Mouse (Mus musculus) urinary bladder, postnatal 4 days (tissue): ENCODE results near the gene Slc35g3.
A peak's percentile ranks its signal among the peaks of the same experiment; 100 is the strongest.

ENCODE experiments used
- DNase-seq, 2 experiments: peaks; one replicate each; pipeline ENCODE4 v3.0.0; 2021 to 2022; ENCODE audit warnings: low spot score in 2 of 2

The Slc35g3 gene

GRCm38 (mm10) chr11:69784793-69785272 is 23.1 kb upstream of the Slc35g3 start:
- no peak for DNase-seq

- DNase-seq = no peak
Measured at GRCm38 (mm10) chr11:69781828-69782227, 20.1 kb upstream of the Slc35g3 start.

- no peak for DNase-seq
Measured at GRCm38 (mm10) chr11:69778985-69779384, 17.2 kb upstream of the Slc35g3 start.

- DNase-seq = no peak
Measured at GRCm38 (mm10) chr11:69778258-69778982, 16.7 kb upstream of the Slc35g3 start.

- DNase-seq = no peak
Measured at GRCm38 (mm10) chr11:69777504-69778257, 15.9 kb upstream of the Slc35g3 start.

GRCm38 (mm10) chr11:69776488-69776887 is 14.7 kb upstream of the Slc35g3 start:
- DNase-seq = no peak

GRCm38 (mm10) chr11:69775716-69776115 is 13.9 kb upstream of the Slc35g3 start:
- DNase-seq = no peak

- DNase-seq = no peak
Measured at GRCm38 (mm10) chr11:69774961-69775360, 13.2 kb upstream of the Slc35g3 start.

GRCm38 (mm10) chr11:69767625-69767909 is 5.8 kb upstream of the Slc35g3 start:
- DNase-seq = no peak

- no peak for DNase-seq
Measured at GRCm38 (mm10) chr11:69766872-69767624, 5.3 kb upstream of the Slc35g3 start.

- DNase-seq = peak; percentile 69 to 80
Measured at GRCm38 (mm10) chr11:69766126-69766609, 4.4 kb upstream of the Slc35g3 start.

- DNase-seq = no peak
Measured at GRCm38 (mm10) chr11:69765221-69766125, 3.7 kb upstream of the Slc35g3 start, which contains the start of gene Zbtb4. Gene Zbtb4, plus strand, starts transcription at chr11:69765912.

GRCm38 (mm10) chr11:69763551-69763950 is 1.8 kb upstream of the Slc35g3 start:
- DNase-seq = no peak

- DNase-seq = no peak
Measured at GRCm38 (mm10) chr11:69760901-69761200, 917 bp downstream of the Slc35g3 start.

GRCm38 (mm10) chr11:69760160-69760900 is 1.4 kb downstream of the Slc35g3 start:
- no peak for DNase-seq

- DNase-seq = peak; percentile 79 to 80
Measured at GRCm38 (mm10) chr11:69758971-69759721, 2.6 kb downstream of the Slc35g3 start.

- peak; percentile 97 for DNase-seq
Measured at GRCm38 (mm10) chr11:69758478-69758970, 3.2 kb downstream of the Slc35g3 start, which contains the start of gene Polr2a. Gene Polr2a, minus strand, starts transcription at chr11:69758637.

- peak; percentile 95 to 96 for DNase-seq
Measured at GRCm38 (mm10) chr11:69758090-69758456, 3.7 kb downstream of the Slc35g3 start.

- no peak for DNase-seq
Measured at GRCm38 (mm10) chr11:69757303-69758089, 4.3 kb downstream of the Slc35g3 start.
